8 mouse cellular contexts compared by ENCODE assay signal in genomic region chr3:55243056-55243471, GRCm38 (mm10). TPM values are rescaled to one million over a fixed set of nuclear protein-coding genes. Genes with fewer than 3 reads are reported as not detected.
A peak's percentile ranks its signal among the peaks of the same experiment; 100 is the strongest.
DNase-seq lines count a peak whose midpoint lies in the region; ATAC-seq and TF ChIP-seq lines count a peak whose summit lies in the region.

No protein-coding gene starts in this region.

- H3K9ac ChIP-seq in heart, embryonic 15.5 days, result peak overlapping the region; percentile 56
- no peak overlapping the region for H3K9ac ChIP-seq in liver, postnatal 0 days (replicated peaks)

- WGBS in heart, embryonic 15.5 days, result 5% methylated on average over 8 of the region's 8 CpGs
- 2% methylated on average over 8 of the region's 8 CpGs for WGBS in hindbrain, embryonic 10.5 days
- WGBS in liver, postnatal 0 days (ENCODE audit: insufficient replicate concordance), result 7% methylated on average over 8 of the region's 8 CpGs

- H3K36me3 ChIP-seq in heart, embryonic 15.5 days, result no peaks in the 10 kb centered on the region
- H3K36me3 ChIP-seq in hindbrain, embryonic 10.5 days, result peaks cover 12% of the 10 kb centered on the region
- H3K36me3 ChIP-seq in liver, postnatal 0 days (replicated peaks; ENCODE audit: insufficient read depth, low read length), result no peaks in the 10 kb centered on the region

- peak; percentile 50; the same call in 1 of the 2 replicates for ATAC-seq in heart, embryonic 15.5 days (replicated peaks; ENCODE audit: insufficient number of reproducible peaks, insufficient read depth, low FRiP score, low read depth)
- no peak for ATAC-seq in liver, postnatal 0 days

- TF ChIP-seq POLR2A in brain, embryonic 14.5 days (IDR thresholded peaks at IDR 0.05; ENCODE audit: borderline replicate concordance, extremely low read depth, insufficient read depth, insufficient read length, poor library complexity, severe bottlenecking), result no peak

- peaks cover 25% of the 10 kb centered on the region for H3K27me3 ChIP-seq in heart, embryonic 15.5 days
- peaks cover 14% of the 10 kb centered on the region for H3K27me3 ChIP-seq in hindbrain, embryonic 10.5 days (ENCODE audit: insufficient read depth, poor library complexity, severe bottlenecking)
- peaks cover 22% of the 10 kb centered on the region for H3K27me3 ChIP-seq in liver, postnatal 0 days (ENCODE audit: insufficient read depth, low read length)

- no peaks in the 10 kb centered on the region for H3K9me3 ChIP-seq in heart, embryonic 15.5 days (replicated peaks)
- H3K9me3 ChIP-seq in hindbrain, embryonic 10.5 days, result no peaks in the 10 kb centered on the region
- H3K9me3 ChIP-seq in liver, postnatal 0 days (ENCODE audit: low read length), result no peaks in the 10 kb centered on the region

- peak overlapping the region; percentile 98 for H3K4me2 ChIP-seq in heart, embryonic 15.5 days
- 0 out of 2 replicates have a peak overlapping the region, but pooled peaks have one; percentile 35 for H3K4me2 ChIP-seq in liver, postnatal 0 days (ENCODE audit: low read depth, low read length)

- no peak for TF ChIP-seq CTCF in brain, embryonic 14.5 days (IDR thresholded peaks at IDR 0.05; ENCODE audit: borderline replicate concordance, extremely low read depth, insufficient read depth, insufficient read length)
- TF ChIP-seq CTCF in liver, postnatal 0 days (IDR thresholded peaks at IDR 0.05; ENCODE audit: low read depth), result no peak

- DNase-seq in heart, adult 9 months (ENCODE audit: low spot score in 2 of 2), result no peak
- DNase-seq in brain, embryonic 14.5 days (ENCODE audit: low read depth), result peak; percentile 79
- DNase-seq in hindbrain, embryonic 10.5 days (ENCODE audit: low spot score), result no peak
- no peak for DNase-seq in liver, postnatal 0 days
- DNase-seq in adrenal gland, postnatal 36 days, result no peak
- DNase-seq in natural killer cell, adult 2 months (ENCODE audit: low spot score in 2 of 2), result no peak
- DNase-seq in testis, postnatal 14 days (ENCODE audit: low spot score), result no peak

- H3K4me3 ChIP-seq in heart, embryonic 15.5 days, result peak overlapping the region; percentile 62
- peak overlapping the region; percentile 81 for H3K4me3 ChIP-seq in hindbrain, embryonic 10.5 days
- H3K4me3 ChIP-seq in liver, postnatal 0 days (ENCODE audit: low read depth, low read length), result no peak overlapping the region

- no peak for TF ChIP-seq EP300 in liver, postnatal 0 days (IDR thresholded peaks at IDR 0.05; ENCODE audit: low read depth)

- no peak overlapping the region for H3K27ac ChIP-seq in heart, embryonic 15.5 days
- H3K27ac ChIP-seq in hindbrain, embryonic 10.5 days, result peak overlapping the region; percentile 95
- H3K27ac ChIP-seq in liver, postnatal 0 days (ENCODE audit: low read depth), result no peak overlapping the region

- peaks cover 15% of the 10 kb centered on the region for H3K4me1 ChIP-seq in heart, embryonic 15.5 days (replicated peaks)
- H3K4me1 ChIP-seq in hindbrain, embryonic 10.5 days (replicated peaks), result peaks cover 33% of the 10 kb centered on the region
- no peaks in the 10 kb centered on the region for H3K4me1 ChIP-seq in liver, postnatal 0 days (ENCODE audit: insufficient read depth)

RNA-seq across cellular contexts. Expression of gene Dclk1, which starts 0.9 kb away (rescaled TPM):
- polyA plus RNA-seq in heart, embryonic 15.5 days (2015; fragmentation: Nextera tagmentation; extraction: Ambion mirVana), result 11.9 and 13.4 TPM in 2 replicates
- polyA plus RNA-seq in brain, embryonic 14.5 days (2012; rRNA removed), result 114 and 175 TPM in 2 replicates
- polyA plus RNA-seq in hindbrain, embryonic 10.5 days (2016; fragmentation: Nextera tagmentation; extraction: Ambion mirVana), result 52.5 and 81.6 TPM in 2 replicates
- polyA plus RNA-seq in liver, postnatal 0 days (2015; fragmentation: Nextera tagmentation; extraction: Ambion mirVana), result 0.11 and 0.28 TPM in 2 replicates
- 1 to 10 TPM; 3.6 to 5.2 TPM for total RNA-seq in adrenal gland, postnatal 36 days (2021)

Comparison
In these comparisons a context has a peak if more than half of its experiments do, and no peak if none do; other contexts are left out.
1. RNA of gene Dclk1, which starts 0.9 kb away (polyA plus RNA-seq): 114 to 175 TPM in brain, embryonic 14.5 days, 52.5 to 81.6 TPM in hindbrain, embryonic 10.5 days and 11.9 to 13.4 TPM in heart, embryonic 15.5 days; 0.11 to 0.28 TPM in liver, postnatal 0 days; every median in the first group is over 10 times any median in the second.